ENCODE assay signal across 24 mouse cellular contexts in the genomic region with DNA sequence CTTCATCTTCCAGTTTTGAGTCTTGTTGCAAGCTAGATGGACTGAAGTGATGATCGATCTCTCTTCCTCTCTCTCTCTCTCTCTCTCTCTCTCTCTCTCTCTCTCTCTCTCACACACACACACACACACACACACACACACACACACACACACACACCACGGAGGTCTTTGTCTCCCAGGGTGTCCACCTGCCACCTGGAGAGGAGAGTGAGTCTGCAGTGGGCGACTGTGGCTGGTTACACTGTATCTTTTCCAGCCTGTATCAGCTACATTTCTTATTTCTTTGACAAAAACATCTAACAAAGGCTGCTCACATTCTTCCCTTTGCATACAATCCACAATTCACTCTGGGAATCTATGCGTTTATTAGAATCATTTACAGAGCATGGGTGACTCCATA. TPM values are rescaled to one million over a fixed set of nuclear protein-coding genes. Genes with fewer than 3 reads are reported as not detected.
DNase-seq lines count a peak whose midpoint lies in the region; ATAC-seq and TF ChIP-seq lines count a peak whose summit lies in the region.
"Had no signal": no experiment of that assay in that cellular context is flagged by ENCODE, and none has a peak within 500 bp of the region (broad histone marks: within the 10 kb centered on the region; RNA-seq: fewer than 3 reads in every experiment).

No protein-coding gene starts in this region.

- 85% methylated on average over 4 of the region's 4 CpGs for WGBS in heart, embryonic 12.5 days
- WGBS in heart, postnatal 0 days: 93% methylated on average over 4 of the region's 4 CpGs
- 27% methylated on average over 4 of the region's 4 CpGs for WGBS in thymus, adult 2 months

- no peak for TF ChIP-seq EP300 in heart, postnatal 0 days (IDR thresholded peaks at IDR 0.05; ENCODE audit: low read depth)

- peaks cover 17% of the 10 kb centered on the region for H3K4me1 ChIP-seq in heart, embryonic 12.5 days (replicated peaks)
- peaks cover 14% of the 10 kb centered on the region for H3K4me1 ChIP-seq in heart, postnatal 0 days (ENCODE audit: control insufficient read depth, insufficient read depth)
- H3K4me1 ChIP-seq in thymus, adult 2 months (replicated peaks; ENCODE audit: control insufficient read depth, insufficient read depth, low read length): peaks cover 40% of the 10 kb centered on the region
- H3K4me1 ChIP-seq: embryonic facial prominence, embryonic 13.5 days; forebrain, embryonic 12.5 days; forebrain, embryonic 15.5 days; hindbrain, embryonic 12.5 days; hindbrain, embryonic 15.5 days had no signal

- H3K9me3 ChIP-seq in heart, embryonic 12.5 days (replicated peaks): no peaks in the 10 kb centered on the region
- H3K9me3 ChIP-seq in heart, postnatal 0 days (replicated peaks; ENCODE audit: control insufficient read depth, low read length): no peaks in the 10 kb centered on the region
- H3K9me3 ChIP-seq: embryonic facial prominence, embryonic 10.5 days; embryonic facial prominence, embryonic 13.5 days; forebrain, embryonic 12.5 days; forebrain, embryonic 15.5 days; hindbrain, embryonic 12.5 days; hindbrain, embryonic 15.5 days had no signal

- no peak overlapping the region for H3K9ac ChIP-seq in heart, embryonic 12.5 days
- no peak overlapping the region for H3K9ac ChIP-seq in heart, postnatal 0 days (replicated peaks; ENCODE audit: low read depth, low read length)
- H3K9ac ChIP-seq: embryonic facial prominence, embryonic 13.5 days; forebrain, embryonic 12.5 days; forebrain, embryonic 15.5 days; hindbrain, embryonic 12.5 days; hindbrain, embryonic 15.5 days had no signal

- H3K4me2 ChIP-seq in heart, embryonic 12.5 days: no peak overlapping the region
- no peak overlapping the region; the same call in 1 of the 2 replicates for H3K4me2 ChIP-seq in heart, postnatal 0 days (ENCODE audit: low read depth, low read length)
- H3K4me2 ChIP-seq: embryonic facial prominence, embryonic 13.5 days; forebrain, embryonic 12.5 days; forebrain, embryonic 15.5 days; heart, embryonic 11.5 days; hindbrain, embryonic 12.5 days; hindbrain, embryonic 15.5 days had no signal

- no peak for ATAC-seq in heart, embryonic 12.5 days (ENCODE audit: insufficient number of reproducible peaks, low FRiP score)
- no peak for ATAC-seq in heart, postnatal 0 days (ENCODE audit: insufficient read depth, low read depth)
- ATAC-seq: forebrain, embryonic 15.5 days had no signal

- no peaks in the 10 kb centered on the region for H3K36me3 ChIP-seq in heart, embryonic 12.5 days
- H3K36me3 ChIP-seq in heart, postnatal 0 days (replicated peaks; ENCODE audit: control insufficient read depth, insufficient read depth, low read length): no peaks in the 10 kb centered on the region
- no peaks in the 10 kb centered on the region for H3K36me3 ChIP-seq in thymus, adult 2 months (ENCODE audit: control insufficient read depth, insufficient read depth, low read length)
- H3K36me3 ChIP-seq: embryonic facial prominence, embryonic 10.5 days; embryonic facial prominence, embryonic 13.5 days; forebrain, embryonic 12.5 days; forebrain, embryonic 15.5 days; hindbrain, embryonic 12.5 days; hindbrain, embryonic 15.5 days had no signal

- no peak overlapping the region for H3K4me3 ChIP-seq in heart, embryonic 12.5 days
- H3K4me3 ChIP-seq in heart, postnatal 0 days (ENCODE audit: low read depth, low read length): no peak overlapping the region; the same call in 1 of the 2 replicates
- H3K4me3 ChIP-seq in thymus, adult 2 months (ENCODE audit: control insufficient read depth, insufficient read depth, low read length): peak overlapping the region; percentile 50
- H3K4me3 ChIP-seq: embryonic facial prominence, embryonic 10.5 days; embryonic facial prominence, embryonic 13.5 days; erythroblast, embryonic 14.5 days; forebrain, embryonic 12.5 days; forebrain, embryonic 15.5 days; heart, adult 2 months; hindbrain, embryonic 12.5 days; hindbrain, embryonic 15.5 days had no signal

- TF ChIP-seq POLR2A in thymus, adult 2 months (IDR thresholded peaks at IDR 0.05; ENCODE audit: control insufficient read depth, extremely low read depth, insufficient read depth, low read length, poor library complexity): no peak

- no peaks in the 10 kb centered on the region for H3K27me3 ChIP-seq in heart, embryonic 12.5 days (replicated peaks)
- H3K27me3 ChIP-seq in heart, postnatal 0 days (ENCODE audit: control insufficient read depth, insufficient read depth, low read length): no peaks in the 10 kb centered on the region
- H3K27me3 ChIP-seq in thymus, adult 2 months (ENCODE audit: control insufficient read depth, insufficient read depth, low read length): no peaks in the 10 kb centered on the region
- H3K27me3 ChIP-seq: embryonic facial prominence, embryonic 13.5 days; forebrain, embryonic 12.5 days; forebrain, embryonic 15.5 days; hindbrain, embryonic 12.5 days; hindbrain, embryonic 15.5 days had no signal

- peak; percentile 66 for DNase-seq in heart, adult 11 months
- no peak for DNase-seq in heart, postnatal 0 days (ENCODE audit: low spot score)
- DNase-seq in heart, postnatal 14 days: no peak
- DNase-seq in thymus, adult 2 months: no peak
- DNase-seq in thymus, postnatal 0 days (ENCODE audit: low spot score): no peak
- DNase-seq: adrenal gland, adult 8-10 months; adrenal gland, postnatal 25 days; cerebellum, adult 11-12 months; cerebellum, adult 8-10 months; cerebellum, postnatal 10 days; cerebellum, postnatal 36 days; embryo, embryonic 11 days; gastrocnemius, postnatal 25 days; heart, adult 2 months had no signal

- no peak overlapping the region for H3K27ac ChIP-seq in heart, embryonic 12.5 days (ENCODE audit: poor library complexity, severe bottlenecking)
- peak overlapping the region; percentile 32; the same call in 1 of the 2 replicates for H3K27ac ChIP-seq in heart, postnatal 0 days (ENCODE audit: low read depth)
- peak overlapping the region; percentile 98 for H3K27ac ChIP-seq in thymus, adult 2 months (ENCODE audit: control insufficient read depth, insufficient read depth, low read length)
- H3K27ac ChIP-seq: embryonic facial prominence, embryonic 10.5 days; embryonic facial prominence, embryonic 13.5 days; forebrain, embryonic 12.5 days; forebrain, embryonic 15.5 days; heart, adult 2 months; hindbrain, embryonic 12.5 days; hindbrain, embryonic 15.5 days had no signal

- TF ChIP-seq CTCF in heart, postnatal 0 days (IDR thresholded peaks at IDR 0.05; ENCODE audit: low read depth): no peak
- no peak for TF ChIP-seq CTCF in thymus, adult 2 months (IDR thresholded peaks at IDR 0.05; ENCODE audit: borderline replicate concordance, control insufficient read depth, extremely low read depth, insufficient read depth, low read length, poor library complexity)

- intact Hi-C loops in heart, postnatal 14 days (cut with DNase I): no loop called here

RNA-seq across cellular contexts. Expression of gene Dtl, which starts 56.4 kb away (rescaled TPM):
- 40.3 and 43.3 TPM in 2 replicates for polyA plus RNA-seq in heart, embryonic 12.5 days (2016; fragmentation: Nextera tagmentation; extraction: Ambion mirVana)
- total RNA-seq in heart, postnatal 0 days (2014; rRNA removed; ENCODE audit: low replicate concordance): 4.1 and 7.6 TPM in 2 replicates
- 5.9 and 6.2 TPM in 2 replicates for polyA plus RNA-seq in heart, postnatal 0 days (2015; fragmentation: Nextera tagmentation; extraction: Ambion mirVana)
- 1 to 10 TPM in 1 of 2 experiments, under 1 TPM in 1; 0.98 to 2.1 TPM for total RNA-seq in heart, postnatal 14 days (2021)
- 13.7 and 20.2 TPM in 2 replicates for polyA plus RNA-seq in thymus, adult 2 months (2012; rRNA removed)
- polyA plus RNA-seq in thymus, postnatal 0 days (2015; fragmentation: Nextera tagmentation; extraction: Ambion mirVana): 36.8 and 38.8 TPM in 2 replicates
- total RNA-seq: gastrocnemius, adult 8-10 months had no signal

RNA-seq across cellular contexts. Expression of gene Ints7, which starts 56.5 kb away (rescaled TPM):
- polyA plus RNA-seq in heart, embryonic 12.5 days (2016; fragmentation: Nextera tagmentation; extraction: Ambion mirVana): 48.8 and 51.8 TPM in 2 replicates
- total RNA-seq in heart, postnatal 0 days (2014; rRNA removed; ENCODE audit: low replicate concordance): 33.2 and 33.8 TPM in 2 replicates
- 14.1 and 15.1 TPM in 2 replicates for polyA plus RNA-seq in heart, postnatal 0 days (2015; fragmentation: Nextera tagmentation; extraction: Ambion mirVana)
- total RNA-seq in heart, postnatal 14 days (2021): 10 to 100 TPM; 17.9 to 19.8 TPM
- polyA plus RNA-seq in thymus, adult 2 months (2012; rRNA removed): 62.2 and 71.0 TPM in 2 replicates
- polyA plus RNA-seq in thymus, postnatal 0 days (2015; fragmentation: Nextera tagmentation; extraction: Ambion mirVana): 43.6 and 45.2 TPM in 2 replicates
